Mouse (Mus musculus) adrenal gland, postnatal 4 days (tissue): ENCODE data around the gene Yars. TPM values are rescaled to one million over a fixed set of nuclear protein-coding genes. Genes with fewer than 3 reads are reported as not detected.

Experiments
- DNase-seq, 2 experiments: peaks; one replicate each; pipeline ENCODE4 v3.0.0; 2021 to 2022; ENCODE audit warnings: low spot score in 2 of 2, mixed read lengths in 2 of 2
- total RNA-seq, 2 experiments: library from RNA; stranded (reverse); gene quantifications; 2 replicates each; pipeline ENCODE4 v1.2.3; 2021

The Yars gene
- total RNA-seq, 2 experiments from 2014 or later: 79.5 to 80.4 TPM

DNA sequence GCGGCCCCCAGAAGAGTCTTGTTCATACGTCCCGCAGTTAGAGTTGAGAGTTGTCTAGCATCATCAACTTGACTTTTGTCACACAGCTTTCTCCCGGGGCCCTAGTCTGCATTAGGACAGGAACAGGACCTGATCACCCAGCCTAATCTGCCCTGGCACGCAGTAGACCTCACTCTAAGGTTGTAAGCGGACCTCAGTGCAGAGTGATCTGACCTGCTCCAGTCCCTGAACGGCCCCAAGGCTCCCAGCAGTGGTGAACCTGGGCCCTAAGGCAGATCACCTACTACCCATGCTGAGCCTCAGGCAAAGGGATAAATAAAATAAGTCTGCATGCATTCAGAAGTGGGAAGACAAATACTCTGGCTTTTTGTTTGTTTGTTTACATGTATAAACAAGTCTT lies 59.7 kb downstream of the Yars start:
- DNase-seq: no peak

DNA sequence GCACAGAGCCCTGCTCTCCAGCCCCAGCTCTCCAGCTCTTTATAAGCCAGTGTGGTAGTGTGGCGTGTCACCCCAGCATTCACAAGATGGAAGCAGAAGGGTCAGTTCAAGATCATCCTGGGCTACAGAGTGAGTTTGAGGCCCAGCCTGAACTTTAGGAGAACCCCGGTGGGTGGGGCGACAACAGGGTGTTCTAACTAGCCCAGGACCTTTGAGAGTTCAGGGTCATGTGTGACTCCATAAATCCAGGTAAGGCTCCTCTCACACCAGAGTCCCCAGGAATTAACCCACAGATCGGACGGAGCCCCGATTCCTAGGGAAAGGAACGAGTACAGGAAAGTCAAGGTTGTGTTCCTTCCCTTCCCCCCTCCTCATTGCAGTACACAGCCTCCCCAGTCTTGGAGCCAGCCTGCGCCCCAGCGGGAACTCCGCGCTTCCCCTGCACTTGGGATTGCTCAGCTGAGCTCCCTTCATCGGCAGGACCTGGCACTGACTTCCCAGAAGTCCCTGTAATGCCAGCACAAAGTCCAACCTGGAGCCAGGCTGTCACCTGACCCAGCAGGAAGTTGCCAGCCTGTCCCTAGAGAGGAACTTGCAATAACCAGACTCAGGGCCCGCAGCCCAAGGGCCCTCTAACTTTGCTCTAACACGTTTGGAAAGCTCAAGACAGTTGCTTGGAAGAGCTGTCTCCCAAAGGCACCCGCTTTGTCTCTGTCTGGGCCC lies 61.4 kb downstream of the Yars start:
- DNase-seq: no peak

DNA sequence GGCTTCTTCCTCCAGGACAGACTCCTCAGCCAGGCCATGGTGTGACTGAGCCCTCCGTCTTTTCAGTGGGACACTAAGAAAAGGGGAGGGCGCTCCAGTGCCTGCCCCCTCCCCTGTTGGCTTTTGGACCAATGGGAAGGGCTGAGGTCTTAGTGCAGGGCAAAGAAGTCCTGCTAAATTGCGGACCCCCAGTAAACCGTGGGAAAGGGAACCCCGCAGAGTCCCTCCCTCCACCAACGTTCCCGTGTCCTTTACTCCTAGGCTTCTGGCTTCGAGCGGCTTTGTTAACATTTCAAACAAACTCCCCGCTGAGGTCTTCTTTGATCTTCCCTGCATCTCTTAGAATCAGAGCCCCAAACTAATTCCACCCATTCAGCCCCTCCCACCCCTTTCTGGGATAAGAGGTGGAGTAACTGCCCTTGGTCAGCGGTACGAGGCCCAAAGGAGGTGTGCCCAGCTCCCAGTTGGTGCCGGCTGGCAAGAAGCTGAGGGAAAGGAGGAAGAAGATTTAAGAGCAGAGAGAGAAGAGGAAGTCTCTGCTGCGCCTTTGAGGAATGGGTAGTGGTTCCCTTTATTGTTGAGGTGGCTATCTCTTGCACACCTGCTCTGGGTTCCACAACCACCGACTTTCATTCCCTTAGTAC lies 62.0 kb downstream of the Yars start:
- DNase-seq: no peak

DNA sequence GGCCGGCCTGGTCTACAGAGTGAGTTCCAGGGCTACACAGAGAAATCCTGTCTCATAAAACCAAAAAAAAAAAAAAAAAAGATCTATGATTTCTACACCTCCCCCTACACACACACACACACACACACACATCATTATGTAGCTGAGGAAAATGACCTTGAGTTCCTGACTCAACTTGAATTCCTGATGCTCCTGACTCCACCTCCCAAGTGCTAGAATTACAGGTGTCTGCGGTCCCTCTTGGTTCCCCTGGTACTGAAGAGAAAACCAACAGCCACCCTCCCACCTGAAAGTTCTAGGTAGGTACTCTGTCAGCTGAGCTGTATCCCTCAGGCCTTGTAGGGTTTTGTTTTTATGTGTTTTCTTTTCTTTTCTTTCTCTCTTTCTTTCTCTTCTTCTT lies 62.9 kb downstream of the Yars start:
- no peak for DNase-seq

DNA sequence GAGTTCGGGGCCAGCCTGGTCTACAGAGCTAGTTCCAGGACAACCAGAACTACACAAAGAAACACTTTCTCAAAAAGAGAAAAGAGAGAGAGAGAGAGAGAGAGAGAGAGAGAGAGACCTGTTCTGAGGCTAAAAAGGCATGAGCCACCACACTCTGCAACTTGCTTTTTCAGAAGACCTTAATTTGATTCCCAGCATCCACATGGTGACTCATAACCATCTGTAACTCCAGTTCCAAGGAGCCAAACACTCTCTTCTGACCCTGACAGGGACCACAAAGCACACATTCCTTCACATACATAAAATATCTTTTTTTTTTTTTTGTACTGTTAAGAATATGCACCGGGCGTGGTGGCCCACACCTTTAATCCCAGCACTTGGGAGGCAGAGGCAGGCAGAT lies 65.0 kb downstream of the Yars start:
- no peak for DNase-seq

DNA sequence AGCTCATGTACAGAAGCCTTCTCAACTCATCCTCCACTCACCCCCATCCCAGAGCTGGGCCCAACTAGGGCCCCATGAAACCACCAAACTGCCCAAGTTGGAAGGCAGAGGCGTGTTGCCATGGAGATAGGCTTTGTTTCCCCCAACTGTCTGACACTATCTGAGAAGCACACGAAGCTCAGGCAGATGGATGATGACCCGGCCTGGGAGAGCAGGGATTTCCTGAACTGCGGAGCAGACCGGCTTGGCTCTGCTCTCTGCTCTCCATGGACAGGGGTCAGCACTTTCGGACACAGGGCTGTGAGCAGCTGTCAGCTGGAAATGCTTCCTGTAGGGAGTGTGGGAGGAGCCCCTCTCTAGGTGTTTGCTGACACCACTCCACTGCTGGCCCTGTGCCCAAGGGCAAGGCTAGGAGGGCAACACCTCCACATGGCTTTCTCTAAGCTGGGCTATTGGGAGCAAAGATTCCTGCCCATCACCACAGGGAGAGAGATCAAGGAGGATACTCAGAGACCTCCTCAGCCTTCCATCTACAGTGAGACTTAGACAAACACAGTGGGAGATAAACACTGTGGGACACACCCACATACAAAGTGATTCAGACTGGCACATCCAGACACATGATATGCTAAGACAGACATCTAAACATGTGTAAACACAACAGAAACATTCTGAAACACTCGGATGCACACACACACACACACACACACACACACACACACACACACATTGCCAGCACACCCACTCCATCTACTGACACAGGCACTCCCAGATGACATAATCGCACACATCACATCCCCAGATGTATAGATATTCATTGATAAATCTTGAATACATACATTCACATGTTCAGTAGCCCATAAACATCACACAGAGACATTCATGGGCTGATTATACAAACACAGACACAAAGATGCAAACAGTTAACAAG lies 67.2 kb downstream of the Yars start:
- DNase-seq: no peak

DNA sequence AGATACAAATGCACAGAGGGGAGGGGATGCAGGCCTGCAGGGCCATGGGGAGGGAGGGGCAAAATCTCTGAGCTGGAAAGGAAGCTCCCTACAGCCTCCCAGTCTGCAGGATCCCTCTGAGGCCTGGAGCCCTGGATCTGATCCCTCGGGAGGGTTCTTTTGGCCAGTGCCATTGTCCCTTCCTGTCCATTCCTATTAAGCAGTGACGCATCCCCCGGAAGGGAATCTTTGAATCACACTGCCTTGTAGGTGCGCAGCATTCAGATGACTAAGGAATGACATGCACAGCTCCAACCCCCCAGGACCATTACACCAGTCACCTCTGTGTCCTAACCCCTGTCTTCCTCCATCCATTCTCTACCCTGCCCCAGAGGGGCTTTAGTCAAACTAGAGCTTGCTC lies 69.5 kb downstream of the Yars start:
- DNase-seq: no peak

DNA sequence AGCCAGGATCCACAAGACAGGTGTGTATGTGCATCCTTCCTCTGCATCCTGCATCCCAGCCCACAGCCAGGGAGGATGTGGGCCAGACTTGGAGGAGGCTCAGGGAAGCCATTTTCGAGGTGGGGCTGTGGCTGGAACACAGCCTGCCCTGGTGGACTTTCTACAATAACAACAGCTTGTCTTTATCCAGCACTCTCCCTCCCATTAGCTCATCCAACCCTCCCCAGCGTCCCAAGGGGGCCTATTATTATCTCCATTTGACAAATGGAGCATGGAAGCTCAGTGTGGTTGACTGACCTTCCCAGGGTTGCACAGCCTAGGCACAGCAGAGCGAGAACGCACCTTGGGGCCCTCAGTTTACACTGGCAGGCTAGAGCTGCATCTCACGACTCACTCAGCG lies 71.1 kb downstream of the Yars start:
- DNase-seq: no peak

DNA sequence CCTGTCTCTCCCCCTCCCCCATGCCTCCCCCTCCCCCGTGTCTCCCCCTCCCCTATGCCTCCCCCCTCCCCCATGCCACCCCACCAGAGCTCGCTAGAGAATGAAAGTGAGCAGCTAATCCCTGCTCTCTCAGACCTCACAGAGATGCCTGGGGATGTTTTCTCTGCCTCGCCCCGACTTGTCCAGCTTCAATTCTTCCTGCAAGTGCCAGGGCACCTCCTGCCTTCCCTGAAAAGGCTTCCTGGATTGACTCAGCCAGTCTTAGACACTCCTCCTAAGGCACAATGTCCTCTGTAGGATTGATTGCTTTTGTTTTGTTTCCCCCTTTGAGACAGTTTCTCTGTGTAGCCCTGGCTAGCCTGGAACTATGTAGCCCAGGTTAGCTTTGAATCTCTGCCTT lies 71.6 kb downstream of the Yars start, which contains the start of gene C77080:
C77080 (minus strand) TSS at position 209 of the 400 bp plus-strand sequence.
- DNase-seq: no peak

DNA sequence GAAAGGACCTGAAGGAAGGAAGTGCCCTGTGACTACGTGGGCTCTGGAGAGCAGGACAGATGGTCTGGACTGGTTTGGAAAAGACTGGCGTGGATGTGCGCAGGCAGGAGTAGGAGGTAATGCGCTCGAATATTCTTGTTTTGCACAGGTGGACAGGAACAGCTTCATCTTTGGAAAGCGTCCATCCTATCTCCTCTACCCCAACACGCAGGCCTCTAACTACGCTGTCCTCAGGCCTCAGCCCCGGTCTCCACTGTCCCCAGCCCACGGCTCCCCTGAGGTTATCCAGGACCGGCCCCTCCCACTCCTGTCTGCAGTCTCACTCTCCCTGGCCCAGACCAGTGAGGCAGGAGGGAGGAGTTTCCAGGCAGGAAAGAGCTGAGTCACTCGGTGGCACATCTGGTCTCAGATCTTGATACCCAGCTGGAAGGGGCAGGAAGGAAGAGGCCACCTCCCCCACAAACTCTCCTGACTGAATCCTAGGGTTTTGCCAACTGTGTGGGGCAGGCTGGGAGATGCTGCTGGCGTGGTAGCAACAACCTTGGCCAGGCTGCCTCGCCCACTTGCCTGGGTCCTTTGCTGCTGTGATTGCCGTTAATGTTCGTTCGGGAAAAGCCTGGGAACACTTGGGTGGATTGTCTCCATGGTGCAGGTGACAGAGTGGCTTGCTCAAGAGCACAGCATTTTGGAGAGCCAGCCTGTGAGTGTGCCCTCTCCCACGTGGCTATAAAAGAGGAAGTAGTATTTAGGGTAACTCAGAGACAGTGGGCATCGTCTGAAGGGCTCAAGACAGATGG lies 73.9 kb downstream of the Yars start:
- no peak for DNase-seq

DNA sequence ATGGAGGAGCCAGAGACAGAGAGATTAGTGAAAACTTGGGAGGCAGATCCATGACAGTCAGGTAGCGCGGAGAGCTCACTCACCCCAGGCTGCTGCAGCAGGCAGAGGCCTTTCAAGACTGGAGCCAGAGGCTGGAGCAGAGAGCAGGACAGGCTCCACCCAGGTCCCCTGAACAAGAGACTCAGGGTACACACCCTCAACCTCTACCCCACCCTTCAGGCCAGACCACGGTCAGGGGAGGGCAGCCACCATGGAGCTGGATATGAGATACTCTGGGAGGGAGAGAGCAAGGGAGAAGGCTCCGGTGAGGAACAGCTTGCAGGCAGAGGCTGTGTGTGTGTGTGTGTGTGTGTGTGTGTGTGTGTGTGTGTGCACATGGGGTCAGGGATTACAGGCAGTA lies 76.6 kb downstream of the Yars start:
- no peak for DNase-seq

DNA sequence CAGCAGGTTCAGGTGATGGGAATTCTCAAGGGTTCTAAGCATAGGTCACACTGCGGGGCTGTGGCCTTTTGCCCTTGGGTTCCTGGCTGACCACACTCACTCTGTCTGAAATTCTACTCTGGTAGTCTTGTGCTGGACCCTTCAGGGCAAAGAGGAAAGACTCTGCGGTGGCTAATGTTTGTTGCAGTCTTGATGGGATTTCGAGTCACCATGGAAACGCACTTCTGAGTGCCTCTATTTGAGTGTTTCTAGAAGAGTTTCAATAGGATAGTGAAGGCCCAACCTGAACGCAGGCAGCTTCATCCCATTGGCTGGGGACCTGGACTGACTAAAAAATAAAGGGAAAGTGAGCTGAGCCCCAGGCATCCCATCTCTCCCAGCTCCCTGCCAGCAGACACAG lies 77.3 kb downstream of the Yars start:
- no peak for DNase-seq

DNA sequence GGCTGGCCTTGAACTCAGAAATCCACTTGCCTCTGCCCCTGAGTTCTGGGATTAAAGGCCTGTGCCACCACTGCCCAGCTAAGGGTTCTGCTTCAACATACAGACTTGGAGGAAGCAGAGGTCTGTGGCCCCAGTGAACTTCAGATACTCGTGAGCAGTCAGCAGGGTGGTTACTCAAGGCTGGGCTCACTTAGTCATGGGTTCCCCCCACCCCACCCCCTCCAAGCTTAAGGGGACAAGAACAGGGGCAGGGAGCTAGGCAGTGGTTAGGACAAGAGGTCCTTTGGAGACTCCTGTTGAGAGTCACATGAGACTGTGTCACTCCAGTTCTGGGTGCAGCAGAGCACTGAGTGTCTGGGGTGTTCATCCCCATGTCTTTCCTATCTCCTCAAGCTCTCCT lies 79.1 kb downstream of the Yars start:
- DNase-seq: no peak

Other genes starting within 250 kb of the Yars start
- 10 to 100 TPM; 54.8 to 61.1 TPM for gene Azin2, start 227.3 kb upstream of the Yars start, total RNA-seq
- 100 to 1,000 TPM; 144 to 163 TPM for gene Ak2, start 197.8 kb upstream of the Yars start, total RNA-seq
- gene Rnf19b, start 131.5 kb upstream of the Yars start, total RNA-seq: 10 to 100 TPM; 23.1 to 24.6 TPM
- gene Tmem54, start 84.2 kb upstream of the Yars start, total RNA-seq: 1 to 10 TPM in 1 of 2 experiments, not detected in 1; 1.1 TPM
- 1 to 10 TPM; 7.1 to 9.4 TPM for gene Hpca, start 67.7 kb upstream of the Yars start, total RNA-seq
- gene Fndc5, start 52.8 kb upstream of the Yars start, total RNA-seq: 10 to 100 TPM; 13.0 to 13.2 TPM
- gene S100pbp, start within 50 bp of the Yars start, total RNA-seq: 10 to 100 TPM; 42.7 to 44.7 TPM
- gene C77080, start 71.6 kb downstream of the Yars start, total RNA-seq: 10 to 100 TPM; 15.7 to 21.0 TPM
- gene Sync, start 97.9 kb downstream of the Yars start, total RNA-seq: 1 to 10 TPM; 3.8 to 4.4 TPM
- 100 to 1,000 TPM; 188 to 206 TPM for gene Rbbp4, start 145.6 kb downstream of the Yars start, total RNA-seq
- 10 to 100 TPM; 51.1 to 52.2 TPM for gene Zbtb8os, start 145.9 kb downstream of the Yars start, total RNA-seq
- gene Zbtb8a, start 188.4 kb downstream of the Yars start, total RNA-seq: 10 to 100 TPM; 12.2 to 14.0 TPM